Mouse (Mus musculus): ENCODE data around the gene Mapk12.
A peak's percentile ranks its signal among the peaks of the same experiment; 100 is the strongest.

The Mapk12 gene

DNA sequence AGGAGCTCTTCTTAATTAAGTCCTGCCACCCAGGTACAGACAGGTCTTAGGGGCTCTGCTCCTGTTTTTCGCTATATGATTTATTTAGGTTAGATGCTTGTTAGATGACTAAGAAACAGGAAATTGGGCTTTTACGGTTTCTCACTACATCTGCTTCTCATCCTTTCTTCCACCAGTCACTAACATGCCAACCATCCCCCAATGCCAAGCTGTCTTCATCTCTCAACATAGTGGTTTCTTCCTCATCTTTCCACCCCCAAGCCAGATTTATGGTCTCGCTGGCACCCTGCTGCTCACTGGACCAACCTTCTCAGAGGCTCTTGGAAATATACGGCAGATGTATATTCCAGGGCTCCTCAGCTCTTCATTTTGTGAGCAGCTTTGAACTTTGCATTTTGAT lies 49.8 kb downstream of the Mapk12 start:
- no peak for DNase-seq

DNA sequence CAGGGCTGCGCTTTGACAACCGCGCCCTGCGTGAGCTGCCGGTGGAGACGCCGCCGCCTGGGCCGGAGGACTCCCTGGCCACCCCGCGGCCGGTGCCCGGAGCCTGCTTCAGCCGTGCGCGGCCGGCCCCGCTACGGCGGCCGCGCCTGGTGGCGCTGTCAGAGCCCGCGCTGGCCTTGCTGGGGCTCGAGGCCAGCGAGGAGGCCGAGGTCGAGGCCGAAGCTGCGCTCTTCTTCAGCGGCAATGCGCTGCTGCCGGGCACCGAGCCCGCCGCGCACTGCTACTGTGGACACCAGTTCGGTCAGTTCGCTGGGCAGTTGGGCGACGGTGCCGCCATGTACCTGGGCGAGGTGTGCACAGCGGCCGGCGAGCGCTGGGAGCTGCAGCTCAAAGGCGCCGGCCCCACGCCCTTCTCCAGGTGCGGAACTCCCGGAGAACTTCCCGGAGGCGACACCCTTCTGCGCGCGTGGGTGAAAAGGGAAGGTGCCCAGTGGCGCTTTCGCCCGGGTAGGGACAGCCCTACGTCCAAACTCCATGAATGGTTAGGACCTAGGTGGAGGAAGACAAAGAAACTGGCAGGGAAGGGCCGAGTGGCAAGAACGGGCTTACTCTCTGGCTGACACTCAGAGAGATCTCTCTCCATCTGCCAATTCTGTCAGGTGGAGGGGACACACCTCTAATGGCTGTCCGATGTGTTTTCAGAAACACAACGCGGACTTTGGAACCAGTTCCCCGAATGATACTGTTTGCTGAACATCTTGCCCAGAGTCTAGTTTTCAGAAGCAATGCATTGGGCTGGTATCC lies 51.1 kb downstream of the Mapk12 start:
- DNase-seq, result no peak

- DNase-seq, result peak; percentile 92 to 96
Observed at GRCm38 (mm10) chr15:89088607-89089247, 51.8 kb downstream of the Mapk12 start, which contains the start of gene Selenoo. Selenoo (plus strand) TSS chr15:89089084.

- DNase-seq, result no peak
Observed at GRCm38 (mm10) chr15:89084826-89085225, 55.7 kb downstream of the Mapk12 start.

DNA sequence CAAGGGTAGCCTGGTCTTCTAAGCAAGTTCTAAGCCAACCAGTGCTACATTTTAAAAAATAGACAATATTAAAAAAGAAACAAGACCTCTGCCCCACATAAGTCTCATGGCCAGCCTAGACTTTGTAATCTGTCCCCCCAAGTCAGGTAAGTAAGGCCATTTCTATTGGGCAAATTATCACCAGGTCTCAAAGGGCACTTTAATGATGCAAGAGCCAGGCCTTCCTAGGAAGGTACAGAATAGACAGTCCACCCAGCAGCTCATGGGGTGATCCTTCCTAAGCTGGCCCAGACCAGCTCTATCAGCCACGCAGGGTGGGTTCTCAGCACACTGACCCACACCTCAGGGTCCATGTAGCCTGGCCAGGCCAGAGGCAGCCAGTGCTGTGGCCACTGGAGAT lies 56.6 kb downstream of the Mapk12 start:
- no peak for DNase-seq
